ENCODE assay signal across 8 mouse cellular contexts in the genomic region with DNA sequence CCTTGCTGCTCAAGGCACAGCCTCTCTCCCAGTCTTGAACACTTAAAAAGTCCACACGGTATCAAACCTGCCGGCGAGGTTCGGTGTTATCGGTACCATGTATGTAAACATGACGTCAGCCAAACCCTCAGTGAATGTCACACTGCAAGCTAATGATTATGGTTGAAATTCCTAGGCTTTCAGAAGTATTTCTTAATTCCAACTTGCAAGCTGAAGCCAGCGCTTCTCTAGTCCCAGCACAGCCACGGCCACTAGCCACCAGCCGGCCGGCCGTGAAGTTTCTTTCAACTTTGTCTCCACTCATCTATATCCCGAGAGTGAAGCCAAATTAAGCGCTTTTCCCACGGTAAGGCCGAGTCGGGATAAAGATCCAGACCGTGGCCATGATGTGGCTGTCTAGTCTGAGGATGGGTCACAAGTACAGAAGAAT. TPM values are rescaled to one million over a fixed set of nuclear protein-coding genes. Genes with fewer than 3 reads are reported as not detected.
DNase-seq lines count a peak whose midpoint lies in the region; ATAC-seq and TF ChIP-seq lines count a peak whose summit lies in the region.

No protein-coding gene starts in this region.

- peak; percentile 10 for ATAC-seq in forebrain, postnatal 0 days

- no peaks in the 10 kb centered on the region for H3K27me3 ChIP-seq in forebrain, postnatal 0 days (ENCODE audit: insufficient read depth, low read length)
- H3K27me3 ChIP-seq in spleen, adult 2 months (ENCODE audit: control insufficient read depth, insufficient read depth, low read length): no peaks in the 10 kb centered on the region

- H3K9me3 ChIP-seq in forebrain, postnatal 0 days (ENCODE audit: low read length): no peaks in the 10 kb centered on the region

- intact Hi-C loops in left cerebral cortex, postnatal 10 days (cut with DNase I): loop anchor here (5.0 kb wide), 1 partner anchor 43 kb away; no protein-coding TSS in a partner anchor

- no peaks in the 10 kb centered on the region for H3K36me3 ChIP-seq in forebrain, postnatal 0 days (ENCODE audit: insufficient read depth)
- peaks cover 2% of the 10 kb centered on the region; the same call in 1 of the 2 replicates for H3K36me3 ChIP-seq in spleen, adult 2 months (ENCODE audit: control insufficient read depth, insufficient read depth, low read length)

- H3K4me2 ChIP-seq in forebrain, postnatal 0 days (ENCODE audit: low read depth): peak overlapping the region; percentile 81

- WGBS in forebrain, postnatal 0 days: 1% methylated on average over 17 of the region's 17 CpGs
- under 1% methylated on average over 17 of the region's 17 CpGs for WGBS in spleen, adult 2 months

- TF ChIP-seq POLR2A in bone marrow macrophage, adult 2 months (IDR thresholded peaks at IDR 0.05; ENCODE audit: borderline replicate concordance, low read depth, low read length): no peak
- TF ChIP-seq POLR2A in spleen, adult 2 months (IDR thresholded peaks at IDR 0.05; ENCODE audit: low read depth, low read length): no peak

- DNase-seq in right cerebral cortex, adult 2 months (ENCODE audit: low spot score in 2 of 2): peak; percentile 6 to 14
- DNase-seq in right cerebral cortex, adult 18-20 months: no peak
- DNase-seq in forebrain, postnatal 0 days: peak; percentile 16
- peak; percentile 41 for DNase-seq in kidney, adult 9 months
- peak; percentile 56 for DNase-seq in lung, postnatal 36 days
- DNase-seq in spleen, adult 2 months (ENCODE audit: low read depth in 1 of 2, low spot score in 2 of 2): no peak
- DNase-seq in left cerebral cortex, postnatal 10 days (ENCODE audit: extremely low spot score in 1 of 2, low spot score in 2 of 2): no peak

- peak overlapping the region; percentile 97 for H3K4me3 ChIP-seq in bone marrow macrophage, adult 2 months (ENCODE audit: insufficient read depth, low read length)
- peak overlapping the region; percentile 74 for H3K4me3 ChIP-seq in forebrain, postnatal 0 days (ENCODE audit: low read depth, low read length)
- H3K4me3 ChIP-seq in spleen, adult 2 months (ENCODE audit: extremely low read depth, insufficient read depth, insufficient read length): peak overlapping the region; percentile 96

- H3K9ac ChIP-seq in forebrain, postnatal 0 days: peak overlapping the region; percentile 48; the same call in 1 of the 2 replicates

- H3K4me1 ChIP-seq in bone marrow macrophage, adult 2 months (ENCODE audit: control insufficient read depth, insufficient read depth, low read length): peaks cover 15% of the 10 kb centered on the region
- no peaks in the 10 kb centered on the region for H3K4me1 ChIP-seq in forebrain, postnatal 0 days (ENCODE audit: insufficient read depth)
- peaks cover 21% of the 10 kb centered on the region for H3K4me1 ChIP-seq in spleen, adult 2 months (ENCODE audit: control insufficient read depth, insufficient read depth, insufficient read length)

- TF ChIP-seq CTCF in bone marrow macrophage, adult 2 months (IDR thresholded peaks at IDR 0.05; ENCODE audit: low read depth, low read length): no peak
- TF ChIP-seq CTCF in forebrain, postnatal 0 days (IDR thresholded peaks at IDR 0.05; ENCODE audit: low read depth): no peak
- TF ChIP-seq CTCF in spleen, adult 2 months (IDR thresholded peaks at IDR 0.05; ENCODE audit: extremely low read depth, insufficient read depth, insufficient read length, insufficient replicate concordance): no peak

- peak overlapping the region; percentile 92 for H3K27ac ChIP-seq in bone marrow macrophage, adult 2 months (ENCODE audit: insufficient read depth, low read depth, low read length)
- no peak overlapping the region for H3K27ac ChIP-seq in forebrain, postnatal 0 days (ENCODE audit: low read depth, low read length)
- H3K27ac ChIP-seq in spleen, adult 2 months (ENCODE audit: insufficient read depth, low read length): peak overlapping the region; percentile 99

RNA-seq across cellular contexts. Expression of gene Stk17b, which starts 0.7 kb away (rescaled TPM):
- polyA plus RNA-seq in bone marrow macrophage, adult 2 months (2012; ENCODE audit: insufficient read depth, insufficient read length, missing spikeins): 81.1 TPM in 2 replicates
- total RNA-seq in forebrain, postnatal 0 days (2014; rRNA removed): 7.2 and 7.8 TPM in 2 replicates
- 4.1 and 4.4 TPM in 2 replicates for polyA plus RNA-seq in forebrain, postnatal 0 days (2015; fragmentation: Nextera tagmentation; extraction: Ambion mirVana)
- polyA plus RNA-seq in spleen, adult 2 months (2012; rRNA removed): 25.7 and 30.0 TPM in 2 replicates
- total RNA-seq in left cerebral cortex, postnatal 10 days (2021): 10 to 100 TPM in 1 of 2 experiments, 1 to 10 TPM in 1; 7.5 to 10.1 TPM

Comparison
In these comparisons a context has a peak if more than half of its experiments do, and no peak if none do; other contexts are left out.
1. DNase-seq: peak in right cerebral cortex, adult 2 months (2 of 2), forebrain, postnatal 0 days (single experiment), kidney, adult 9 months (single experiment) and lung, postnatal 36 days (single experiment); none in right cerebral cortex, adult 18-20 months (single experiment), spleen, adult 2 months (0 of 2) and left cerebral cortex, postnatal 10 days (0 of 2).
2. Peak in every context shown above with its lines, with median percentiles within 50 percentile points of each other: H3K4me3 ChIP-seq.